Mouse (Mus musculus) heart, embryonic 13.5 days (tissue): ENCODE results near the gene Hist1h1b. TPM values are rescaled to one million over a fixed set of nuclear protein-coding genes. Genes with fewer than 3 reads are reported as not detected.
A peak's percentile ranks its signal among the peaks of the same experiment; 100 is the strongest.
"Not testable (repeated sequence)": the region's sequence is repeated elsewhere in the genome, so short reads cannot be mapped to it uniquely, and the experiment has no call there.

Experiments
- ATAC-seq: fragments of 200-750 bp; cut with Nextera tagmentation; 2 replicates; pipeline ENCODE4 v1.8.0; 2017; ENCODE audit warnings: moderate TSS enrichment; ENCODE audit not compliant: insufficient number of reproducible peaks, low FRiP score, low TSS enrichment; ENCODE audit errors: extremely low read depth
- H3K27ac ChIP-seq: fragments of 300-500 bp; sonication (generic); replicated peaks from 2 replicates; pipeline ENCODE4 v1.5.1; 2015; ENCODE audit warnings: moderate library complexity, mild to moderate bottlenecking, inconsistent platforms
- H3K27me3 ChIP-seq: fragments of 300-500 bp; sonication (generic); replicated peaks from 2 replicates; pipeline ENCODE4 v1.6.1; 2015; ENCODE audit warnings: mild to moderate bottlenecking, inconsistent platforms
- H3K36me3 ChIP-seq: fragments of 300-500 bp; sonication (generic); 2 replicates; pipeline ENCODE4 v1.6.1; 2015; ENCODE audit warnings: mild to moderate bottlenecking, inconsistent platforms
- H3K4me1 ChIP-seq: fragments of 300-500 bp; sonication (generic); 2 replicates; pipeline ENCODE4 v1.6.1; 2015; ENCODE audit warnings: inconsistent platforms
- H3K4me2 ChIP-seq: fragments of 300-500 bp; sonication (generic); 2 replicates; pipeline ENCODE4 v1.6.1; 2015; ENCODE audit warnings: inconsistent platforms, mild to moderate bottlenecking, moderate library complexity
- H3K4me3 ChIP-seq: fragments of 300-500 bp; sonication (generic); 2 replicates; pipeline ENCODE4 v1.5.1; 2015; ENCODE audit warnings: moderate library complexity, mild to moderate bottlenecking, inconsistent platforms
- H3K9ac ChIP-seq: fragments of 300-500 bp; sonication (generic); 2 replicates; pipeline ENCODE4 v1.6.1; 2015; ENCODE audit warnings: inconsistent platforms, mild to moderate bottlenecking, moderate library complexity
- H3K9me3 ChIP-seq: fragments of 300-500 bp; sonication (generic); 2 replicates; pipeline ENCODE4 v1.6.1; 2016; ENCODE audit warnings: inconsistent platforms
- WGBS: fragments of 180-500 bp; shearing (Covaris S2); methylation state at CpG from one replicate; pipeline ENCODE4 v1.1.7; 2015; ENCODE audit warnings: mixed read lengths; 5-methylcytosine and 5-hydroxymethylcytosine counted together
- polyA plus RNA-seq: library from polyadenylated mRNA; unstranded; fragments of >200 nt; fragmentation: Nextera tagmentation; extraction: Ambion mirVana; gene quantifications from 2 replicates; pipeline ENCODE4 v1.2.1, GENCODE M21; 2015

Gene Hist1h1b
- polyA plus RNA-seq, 1 experiment from 2014 or later, result 13.1 TPM

- Histone ChIP-seq H3K36me3 (no peaks in the 10 kb centered on the region), H3K27me3 (no peaks in the 10 kb centered on the region), H3K27ac (peak overlapping the region; percentile 92), H3K9me3 (no peaks in the 10 kb centered on the region), H3K9ac (peak overlapping the region; percentile 92), H3K4me1 (peaks cover 44% of the 10 kb centered on the region), H3K4me3 (peak overlapping the region; percentile 67), H3K4me2 (peak overlapping the region; percentile 79)
- 36% methylated on average over 6 of the region's 6 CpGs for WGBS
- no peak for ATAC-seq
These were observed 663 bp upstream of the Hist1h1b start for GRCm38 (mm10) chr13:21781021-21781555.

DNA sequence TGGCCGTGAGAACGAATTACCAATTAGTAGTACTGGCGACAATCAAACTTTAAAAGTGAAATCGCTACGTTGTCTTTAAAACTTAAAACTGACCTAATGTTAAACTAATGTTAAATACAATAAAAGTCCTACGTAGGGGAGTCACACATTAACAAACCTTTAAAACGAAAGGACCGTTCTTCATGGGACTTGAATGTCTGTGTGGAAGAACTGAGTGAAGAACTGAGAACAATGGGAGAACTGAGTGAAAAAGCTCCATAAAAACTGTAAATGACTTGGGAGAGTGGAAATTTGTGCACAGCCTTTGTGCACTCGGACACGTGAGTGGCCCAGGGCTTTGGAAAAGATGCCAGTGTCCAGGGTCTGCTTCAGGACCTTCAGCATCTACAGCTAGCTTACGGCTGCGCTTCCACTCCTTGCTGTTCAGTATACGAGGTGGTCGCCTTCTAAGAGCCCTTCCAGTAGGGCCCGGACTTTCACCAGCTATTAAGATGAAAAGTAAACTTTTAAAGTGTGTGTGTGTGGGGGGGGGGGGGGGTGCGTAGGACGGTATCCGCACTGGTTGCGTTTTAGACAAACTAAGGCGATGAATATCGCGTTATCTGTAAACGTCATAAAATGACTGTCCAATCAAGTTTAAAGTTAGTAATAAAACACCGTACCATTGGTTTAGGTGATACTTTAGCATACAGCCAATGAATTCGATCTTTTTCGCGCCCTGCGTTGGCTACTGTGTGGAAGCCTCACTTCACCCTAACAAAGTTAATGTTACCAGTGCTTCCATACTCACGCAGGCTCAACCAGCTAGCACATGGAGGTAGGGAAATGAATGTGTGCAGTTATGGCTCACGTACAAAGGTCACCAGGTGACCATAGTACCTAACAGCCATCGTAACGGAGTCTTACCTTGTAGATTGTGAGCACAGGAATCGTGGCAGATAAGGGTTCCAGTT lies 1.3 kb downstream of the Hist1h1b start:
- H3K9ac ChIP-seq, result peak overlapping the region; percentile 92
- H3K27me3 ChIP-seq, result no peaks in the 10 kb centered on the region
- WGBS, result 7% methylated on average over 33 of the region's 33 CpGs
- peak overlapping the region; percentile 79 for H3K4me2 ChIP-seq
- peaks cover 33% of the 10 kb centered on the region for H3K4me1 ChIP-seq
- H3K36me3 ChIP-seq, result no peaks in the 10 kb centered on the region
- H3K27ac ChIP-seq, result peak overlapping the region; percentile 92
- peak; percentile 57; the same call in 1 of the 2 replicates for ATAC-seq
- H3K9me3 ChIP-seq, result no peaks in the 10 kb centered on the region
- peak overlapping the region; percentile 67 for H3K4me3 ChIP-seq

DNA sequence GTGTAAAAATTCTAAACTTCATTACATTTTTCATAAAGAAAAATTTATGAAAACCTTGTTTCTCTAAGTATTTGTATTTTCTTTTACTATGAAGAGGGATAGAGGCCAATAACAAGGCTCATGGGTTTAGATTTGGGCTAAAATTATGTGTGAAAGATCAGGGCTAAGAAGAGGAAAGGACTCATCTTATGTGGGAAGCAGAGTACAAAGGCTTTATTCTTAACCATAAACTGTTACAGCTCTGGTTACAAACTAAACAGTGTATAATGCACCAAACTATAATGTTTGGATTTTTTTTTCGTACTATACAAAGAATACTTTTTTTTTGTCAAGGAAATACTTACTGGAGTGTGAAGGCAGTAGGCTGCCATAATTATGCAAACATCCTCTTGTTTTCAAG lies 24.7 kb downstream of the Hist1h1b start:
- no peak overlapping the region for H3K27ac ChIP-seq
- 82% methylated on average over 1 of the region's 1 CpGs for WGBS
- no peaks in the 10 kb centered on the region for H3K36me3 ChIP-seq
- H3K9ac ChIP-seq, result peak overlapping the region; percentile 66; the same call in 1 of the 2 replicates
- H3K27me3 ChIP-seq, result no peaks in the 10 kb centered on the region
- no peak for ATAC-seq
- H3K9me3 ChIP-seq, result no peaks in the 10 kb centered on the region
- H3K4me3 ChIP-seq, result peak overlapping the region; percentile 58
- peak overlapping the region; percentile 81 for H3K4me2 ChIP-seq
- H3K4me1 ChIP-seq, result peaks cover 38% of the 10 kb centered on the region

DNA sequence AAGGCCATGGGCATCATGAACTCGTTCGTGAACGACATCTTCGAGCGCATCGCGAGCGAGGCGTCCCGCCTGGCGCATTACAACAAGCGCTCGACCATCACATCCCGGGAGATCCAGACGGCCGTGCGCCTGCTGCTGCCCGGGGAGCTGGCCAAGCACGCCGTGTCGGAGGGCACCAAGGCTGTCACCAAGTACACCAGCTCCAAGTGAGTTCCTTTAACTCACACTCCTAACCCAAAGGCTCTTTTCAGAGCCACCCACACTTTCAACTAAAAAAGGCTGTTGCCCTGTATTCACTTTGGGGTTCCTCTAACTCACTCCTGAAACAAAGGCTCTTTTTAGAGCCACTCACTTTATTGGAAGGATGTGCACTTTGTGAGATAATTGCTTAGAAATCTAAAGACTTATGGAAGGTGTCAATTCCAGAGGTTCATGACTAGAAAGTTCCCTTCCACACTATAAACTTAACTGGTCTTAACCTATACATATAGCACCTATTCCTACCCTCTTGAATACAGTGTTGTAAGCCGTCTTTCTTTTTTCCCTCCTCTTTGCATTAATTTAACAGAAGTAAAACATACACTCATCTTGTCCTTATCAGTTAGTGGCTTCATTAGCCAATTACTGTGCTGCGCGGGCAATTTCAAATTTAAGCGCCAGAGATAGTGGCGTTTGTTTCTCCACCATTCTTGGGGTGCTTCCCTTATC lies 26.0 kb downstream of the Hist1h1b start:
- H3K27me3 ChIP-seq, H3K9me3 ChIP-seq, H3K36me3 ChIP-seq, ATAC-seq: not testable (repeated sequence)
- Histone ChIP-seq H3K4me2 (peak overlapping the region; percentile 81), H3K4me3 (peak overlapping the region; percentile 58), H3K4me1 (peaks cover 44% of the 10 kb centered on the region), H3K9ac (peak overlapping the region; percentile 84), H3K27ac (peak overlapping the region; percentile 93)
- 0% methylated on average over 23 of the region's 26 CpGs for WGBS

DNA sequence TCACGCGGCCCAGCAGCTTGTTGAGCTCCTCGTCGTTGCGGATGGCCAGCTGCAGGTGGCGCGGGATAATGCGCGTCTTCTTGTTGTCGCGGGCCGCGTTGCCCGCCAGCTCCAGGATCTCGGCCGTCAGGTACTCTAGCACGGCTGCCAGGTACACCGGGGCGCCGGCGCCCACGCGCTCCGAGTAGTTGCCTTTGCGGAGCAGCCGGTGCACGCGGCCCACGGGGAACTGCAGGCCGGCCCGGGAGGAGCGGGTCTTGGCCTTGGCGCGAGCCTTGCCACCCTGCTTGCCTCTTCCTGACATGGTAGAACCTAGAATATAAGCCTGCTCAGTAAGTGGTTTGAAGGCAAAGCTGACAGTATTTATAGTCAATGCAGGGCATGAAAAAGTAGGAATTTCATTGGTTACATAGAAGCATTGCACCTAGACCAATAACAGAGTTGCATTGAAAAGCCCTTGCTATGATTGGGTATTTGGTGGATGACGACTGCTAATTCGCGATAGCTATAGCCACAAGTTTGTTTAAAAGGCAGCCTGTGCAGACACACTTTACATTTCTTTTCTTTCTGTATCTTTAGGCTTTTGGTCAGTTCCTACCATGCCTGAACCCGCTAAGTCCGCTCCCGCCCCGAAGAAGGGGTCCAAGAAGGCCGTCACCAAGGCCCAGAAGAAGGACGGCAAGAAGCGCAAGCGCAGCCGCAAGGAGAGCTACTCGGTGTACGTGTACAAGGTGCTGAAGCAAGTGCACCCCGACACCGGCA lies 26.7 kb downstream of the Hist1h1b start, which contains the start of the genes Hist1h2ak and Hist1h2bn:
Gene Hist1h2ak (minus strand): TSS at position 304 of the 762 bp plus-strand sequence.
Gene Hist1h2bn (plus strand): TSS at position 600 of the 762 bp plus-strand sequence.
- peak within 1 kb of the TSS; percentile 58 for H3K4me3 ChIP-seq

GRCm38 (mm10) chr13:21753051-21753523 lies 27.3 kb downstream of the Hist1h1b start:
- Histone ChIP-seq H3K4me1 (peaks cover 55% of the 10 kb centered on the region), H3K9ac (peak overlapping the region; percentile 84), H3K9me3 (no peaks in the 10 kb centered on the region), H3K27me3 (no peaks in the 10 kb centered on the region), H3K36me3 (no peaks in the 10 kb centered on the region), H3K4me2 (peak overlapping the region; percentile 81), H3K4me3 (peak overlapping the region; percentile 58), H3K27ac (peak overlapping the region; percentile 93)
- WGBS, result 3% methylated on average over 10 of the region's 10 CpGs
- ATAC-seq, result no peak

More for the DNA sequence above, 26.7 kb downstream of the Hist1h1b start, which contains the start of the genes Hist1h2ak and Hist1h2bn:
- Histone ChIP-seq H3K4me2 (peak within 1 kb of the TSS; percentile 81), H3K4me1 (peaks cover 51% of the 10 kb centered on the region), H3K27ac (peak within 1 kb of the TSS; percentile 93), H3K9ac (peak within 1 kb of the TSS; percentile 84)
- not testable (repeated sequence) for H3K27me3 ChIP-seq, H3K36me3 ChIP-seq, H3K9me3 ChIP-seq
- WGBS, result under 1% methylated on average over 48 of the region's 50 CpGs
- peak; percentile 81 for ATAC-seq

- Histone ChIP-seq H3K4me3 (peak overlapping the region; percentile 58; the same call in 1 of the 2 replicates), H3K27ac (peak overlapping the region; percentile 93), H3K4me2 (peak overlapping the region; percentile 81), H3K9me3 (no peaks in the 10 kb centered on the region), H3K4me1 (peaks cover 58% of the 10 kb centered on the region), H3K36me3 (no peaks in the 10 kb centered on the region), H3K9ac (peak overlapping the region; percentile 84), H3K27me3 (no peaks in the 10 kb centered on the region)
- ATAC-seq, result no peak
- WGBS, result 38% methylated on average over 3 of the region's 3 CpGs
These were observed 28.1 kb downstream of the Hist1h1b start for GRCm38 (mm10) chr13:21752356-21752755.

- peaks cover 59% of the 10 kb centered on the region for H3K4me1 ChIP-seq
- 30% methylated on average over 3 of the region's 3 CpGs for WGBS
- H3K27me3 ChIP-seq, result no peaks in the 10 kb centered on the region
- peak overlapping the region; percentile 93 for H3K27ac ChIP-seq
- no peak for ATAC-seq
- no peaks in the 10 kb centered on the region for H3K9me3 ChIP-seq
- peak overlapping the region; percentile 84; the same call in 1 of the 2 replicates for H3K9ac ChIP-seq
- no peaks in the 10 kb centered on the region for H3K36me3 ChIP-seq
- H3K4me2 ChIP-seq, result peak overlapping the region; percentile 81
- no peak overlapping the region for H3K4me3 ChIP-seq
These were observed 28.6 kb downstream of the Hist1h1b start for GRCm38 (mm10) chr13:21751827-21752226.

GRCm38 (mm10) chr13:21751417-21751816 lies 29.0 kb downstream of the Hist1h1b start:
- Histone ChIP-seq H3K9ac (no peak overlapping the region), H3K27ac (peak overlapping the region; percentile 93), H3K9me3 (no peaks in the 10 kb centered on the region), H3K27me3 (no peaks in the 10 kb centered on the region), H3K36me3 (no peaks in the 10 kb centered on the region), H3K4me2 (peak overlapping the region; percentile 81; the same call in 1 of the 2 replicates), H3K4me1 (peaks cover 56% of the 10 kb centered on the region), H3K4me3 (no peak overlapping the region)
- ATAC-seq, result no peak

DNA sequence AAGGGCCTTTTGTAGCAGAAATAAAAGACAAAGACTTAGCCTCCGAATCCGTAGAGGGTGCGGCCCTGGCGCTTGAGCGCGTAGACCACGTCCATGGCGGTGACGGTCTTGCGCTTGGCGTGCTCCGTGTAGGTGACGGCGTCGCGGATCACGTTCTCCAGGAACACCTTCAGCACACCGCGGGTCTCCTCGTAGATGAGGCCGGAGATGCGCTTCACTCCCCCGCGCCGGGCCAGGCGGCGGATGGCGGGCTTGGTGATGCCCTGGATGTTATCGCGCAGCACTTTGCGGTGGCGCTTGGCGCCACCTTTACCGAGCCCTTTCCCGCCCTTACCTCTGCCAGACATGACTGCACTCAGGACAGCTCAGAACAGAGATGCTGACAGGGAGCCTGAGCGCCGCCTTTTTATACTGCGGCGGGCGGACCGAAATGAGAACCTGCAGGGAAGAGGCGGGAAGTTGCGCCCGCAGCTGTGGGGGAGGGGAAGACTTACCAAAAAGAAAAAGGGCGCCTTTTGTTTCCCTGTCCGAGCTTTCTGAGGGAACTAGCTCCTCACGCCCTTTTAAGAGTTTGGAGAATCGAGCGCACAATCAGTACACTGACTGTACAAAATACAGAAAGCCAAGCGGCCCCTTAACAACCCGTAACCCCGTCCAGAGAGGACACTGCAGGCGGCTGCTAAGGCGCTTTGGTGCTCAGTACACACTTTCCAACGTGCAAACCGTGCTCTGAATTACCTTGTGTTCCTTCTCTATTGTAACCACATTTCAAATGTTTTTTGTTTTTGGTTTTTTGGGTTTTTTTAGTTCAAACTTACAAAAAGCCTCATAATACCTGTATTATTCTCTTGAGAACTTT lies 30.0 kb downstream of the Hist1h1b start, which contains the start of gene Hist1h4k:
Gene Hist1h4k (minus strand): TSS at position 347 of the 859 bp plus-strand sequence.
- Histone ChIP-seq H3K4me2 (peak within 1 kb of the TSS; percentile 81), H3K9ac (peak within 1 kb of the TSS; percentile 86), H3K27ac (peak within 1 kb of the TSS; percentile 94), H3K4me1 (peaks cover 50% of the 10 kb centered on the region), H3K4me3 (peak within 1 kb of the TSS; percentile 60)
- not testable (repeated sequence) for H3K27me3 ChIP-seq, H3K36me3 ChIP-seq, H3K9me3 ChIP-seq
- WGBS, result under 1% methylated on average over 48 of the region's 56 CpGs
- ATAC-seq, result peak; percentile 64; the same call in 1 of the 2 replicates
